Comparison of ENCODE assay signal across 11 mouse cellular contexts in the genomic region with DNA sequence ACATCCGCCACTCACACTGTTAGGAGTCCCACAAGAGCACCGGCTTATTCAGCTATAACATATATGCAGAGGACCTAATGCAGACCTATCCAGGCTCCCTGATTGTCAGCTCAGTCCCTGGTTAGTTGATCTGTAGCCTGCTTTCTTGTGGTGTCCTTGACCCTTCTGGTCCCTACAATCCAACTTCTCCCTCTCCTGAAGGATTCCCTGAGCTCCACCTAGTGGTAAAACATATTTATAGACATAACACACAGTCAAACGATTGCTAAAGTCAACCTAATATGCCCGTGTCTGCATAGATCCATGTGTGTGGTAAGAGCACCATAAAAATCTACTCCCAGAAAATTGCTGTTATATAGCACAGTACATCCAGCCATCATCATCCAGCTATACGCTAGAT. TPM values are rescaled to one million over a fixed set of nuclear protein-coding genes. Genes with fewer than 3 reads are reported as not detected.
DNase-seq lines count a peak whose midpoint lies in the region; ATAC-seq and TF ChIP-seq lines count a peak whose summit lies in the region.
"Had no signal": no experiment of that assay in that cellular context is flagged by ENCODE, and none has a peak within 500 bp of the region (broad histone marks: within the 10 kb centered on the region; RNA-seq: fewer than 3 reads in every experiment).

No protein-coding gene starts in this region.

- TF ChIP-seq EP300 in heart, postnatal 0 days (IDR thresholded peaks at IDR 0.05; ENCODE audit: low read depth) = no peak

- no peak overlapping the region for H3K27ac ChIP-seq in heart, postnatal 0 days (ENCODE audit: low read depth)
- H3K27ac ChIP-seq in forebrain, embryonic 15.5 days (replicated peaks) = no peak overlapping the region
- no peak overlapping the region for H3K27ac ChIP-seq in kidney, adult 2 months (ENCODE audit: insufficient read depth, low read depth, low read length)
- H3K27ac ChIP-seq: heart, embryonic 10.5 days had no signal

- no peak overlapping the region for H3K4me3 ChIP-seq in heart, postnatal 0 days (ENCODE audit: low read depth, low read length)
- no peak overlapping the region for H3K4me3 ChIP-seq in forebrain, embryonic 15.5 days
- no peak overlapping the region for H3K4me3 ChIP-seq in kidney, adult 2 months (ENCODE audit: insufficient read depth, low read depth, low read length)
- H3K4me3 ChIP-seq: heart, embryonic 10.5 days had no signal

- peak; percentile 25; the same call in 1 of the 2 replicates for TF ChIP-seq CTCF in heart, postnatal 0 days (IDR thresholded peaks at IDR 0.05; ENCODE audit: low read depth)
- TF ChIP-seq CTCF in kidney, adult 2 months (conservative IDR thresholded peaks at IDR 0.05; ENCODE audit: insufficient read depth, insufficient read length, low read depth, low read length) = no peak

- no peak for DNase-seq in heart, postnatal 0 days (ENCODE audit: low spot score)
- no peak for DNase-seq in heart, postnatal 14 days
- DNase-seq in 3T3-L1 (ENCODE audit: low read depth, low spot score) = peak; percentile 40
- peak; percentile 46 for DNase-seq in R1 (ENCODE audit: low read depth, low spot score)
- no peak for DNase-seq in kidney, adult 2 months
- DNase-seq in left cerebral cortex, adult 9 months (ENCODE audit: low spot score in 2 of 2) = no peak
- no peak for DNase-seq in kidney, adult 18-20 months
- DNase-seq: lung, postnatal 10 days had no signal

- H3K4me1 ChIP-seq in heart, postnatal 0 days (ENCODE audit: control insufficient read depth, insufficient read depth) = no peaks in the 10 kb centered on the region
- no peaks in the 10 kb centered on the region for H3K4me1 ChIP-seq in forebrain, embryonic 15.5 days
- no peaks in the 10 kb centered on the region for H3K4me1 ChIP-seq in kidney, adult 2 months (ENCODE audit: control insufficient read depth, insufficient read depth, low read length)
- H3K4me1 ChIP-seq: heart, embryonic 10.5 days had no signal

- H3K9ac ChIP-seq in heart, postnatal 0 days (replicated peaks; ENCODE audit: low read depth, low read length) = no peak overlapping the region
- no peak overlapping the region for H3K9ac ChIP-seq in forebrain, embryonic 15.5 days (replicated peaks)

- no peaks in the 10 kb centered on the region for H3K27me3 ChIP-seq in heart, postnatal 0 days (ENCODE audit: control insufficient read depth, insufficient read depth, low read length)
- H3K27me3 ChIP-seq in forebrain, embryonic 15.5 days = no peaks in the 10 kb centered on the region
- no peaks in the 10 kb centered on the region for H3K27me3 ChIP-seq in kidney, adult 2 months (replicated peaks; ENCODE audit: control insufficient read depth, insufficient read depth, low read length)

- ATAC-seq in heart, postnatal 0 days (ENCODE audit: insufficient read depth, low read depth) = no peak
- 0 out of 2 replicates have a peak, but pooled peaks have one; percentile 39 for ATAC-seq in forebrain, embryonic 15.5 days (replicated peaks)

- no peak overlapping the region for H3K4me2 ChIP-seq in heart, postnatal 0 days (ENCODE audit: low read depth, low read length)
- no peak overlapping the region for H3K4me2 ChIP-seq in forebrain, embryonic 15.5 days (replicated peaks)

- H3K36me3 ChIP-seq in heart, postnatal 0 days (replicated peaks; ENCODE audit: control insufficient read depth, insufficient read depth, low read length) = no peaks in the 10 kb centered on the region
- H3K36me3 ChIP-seq in forebrain, embryonic 15.5 days = no peaks in the 10 kb centered on the region
- H3K36me3 ChIP-seq in kidney, adult 2 months (ENCODE audit: control insufficient read depth, insufficient read depth, low read length) = no peaks in the 10 kb centered on the region
- H3K36me3 ChIP-seq: heart, embryonic 10.5 days had no signal

- H3K9me3 ChIP-seq in heart, postnatal 0 days (replicated peaks; ENCODE audit: control insufficient read depth, low read length) = no peaks in the 10 kb centered on the region
- H3K9me3 ChIP-seq in forebrain, embryonic 15.5 days = no peaks in the 10 kb centered on the region
- H3K9me3 ChIP-seq: heart, embryonic 10.5 days had no signal

- TF ChIP-seq POLR2A in kidney, adult 2 months (IDR thresholded peaks at IDR 0.05; ENCODE audit: low read depth, low read length) = no peak

- WGBS in heart, postnatal 0 days = 70% methylated on average over 5 of the region's 5 CpGs
- 68% methylated on average over 5 of the region's 5 CpGs for WGBS in forebrain, embryonic 15.5 days
- 67% methylated on average over 5 of the region's 5 CpGs for WGBS in kidney, adult 2 months

- intact Hi-C loops in heart, postnatal 14 days (cut with DNase I) = no loop called here

RNA-seq across cellular contexts. Expression of gene Tph2, which starts 37.5 kb away (rescaled TPM):
- total RNA-seq in heart, postnatal 0 days (2014; rRNA removed; ENCODE audit: low replicate concordance) = not detected in 2 replicates
- polyA plus RNA-seq in heart, postnatal 0 days (2015; fragmentation: Nextera tagmentation; extraction: Ambion mirVana) = 0.05 TPM in 2 replicates
- not detected for total RNA-seq in heart, postnatal 14 days (2021)
- 0.11 and 0.33 TPM in 2 replicates for polyA plus RNA-seq in forebrain, embryonic 15.5 days (2015; fragmentation: Nextera tagmentation; extraction: Ambion mirVana)
- polyA plus RNA-seq in kidney, adult 2 months (2012; rRNA removed) = not detected in 2 replicates
- polyA plus RNA-seq: heart, embryonic 10.5 days; large intestine, adult 2 months had no signal

Comparison
In these comparisons a context has a peak if more than half of its experiments do, and no peak if none do; other contexts are left out.
1. DNase-seq: peak in 3T3-L1 (single experiment) and R1 (single experiment); none in heart, postnatal 0 days (single experiment), heart, postnatal 14 days (0 of 2), kidney, adult 2 months (single experiment), left cerebral cortex, adult 9 months (0 of 2) and kidney, adult 18-20 months (single experiment).